Mouse (Mus musculus): ENCODE data around the gene Aqp6. TPM values are rescaled to one million over a fixed set of nuclear protein-coding genes. Genes with fewer than 3 reads are reported as not detected.

Aqp6 gene
- total RNA-seq, 1 experiment = 0.36 TPM

GRCm38 (mm10) chr15:99644776-99645175 is 43.6 kb downstream of the Aqp6 start:
- Histone ChIP-seq H3K9ac (ENCODE audit: insufficient read depth, low read depth, low read length, poor library complexity, severe bottlenecking) (no peak overlapping the region), H3K36me3 (ENCODE audit: control insufficient read depth, insufficient read depth, low read length, poor library complexity, severe bottlenecking) (peaks cover 15% of the 10 kb centered on the region), H3K9me3 (ENCODE audit: control insufficient read depth, insufficient read depth, low read depth, low read length) (no peaks in the 10 kb centered on the region), H3K27ac (ENCODE audit: insufficient read depth, low read depth, low read length, poor library complexity, severe bottlenecking) (no peak overlapping the region), H3K4me3 (ENCODE audit: insufficient read depth in 1 of 2, low read depth in 1 of 2, low read length in 2 of 2, poor library complexity in 1 of 2, severe bottlenecking in 1 of 2) (no peak overlapping the region), H3K4me1 (ENCODE audit: control insufficient read depth in 2 of 2, insufficient read depth in 2 of 2, low read length in 2 of 2, poor library complexity in 1 of 2) (peaks cover 0 to 14% of the 10 kb centered on the region in 2 experiments; a peak in 3 of 4 replicates)
- in situ Hi-C loops (cut with MboI; ENCODE audit: low sequenced_read_pairs in 2 of 2, unreplicated experiment in 2 of 2) = no loop called here
- no peak for DNase-seq (ENCODE audit: low read depth, low spot score)
- no peak for TF ChIP-seq CHD2 (IDR thresholded peaks at IDR 0.05; ENCODE audit: low read depth, low read length)
- no peak for TF ChIP-seq MAFK (IDR thresholded peaks at IDR 0.05; ENCODE audit: insufficient read depth, low read depth, low read length)
- TF ChIP-seq ZNF384 (IDR thresholded peaks at IDR 0.05; ENCODE audit: low read depth, low read length) = no peak
- TF ChIP-seq ZC3H11A (IDR thresholded peaks at IDR 0.05; ENCODE audit: borderline replicate concordance, low read depth, low read length) = no peak
- TF ChIP-seq HCFC1 (IDR thresholded peaks at IDR 0.05; ENCODE audit: borderline replicate concordance, insufficient read depth, low read length) = no peak

GRCm38 (mm10) chr15:99648326-99648725 is 47.1 kb downstream of the Aqp6 start:
- H3K4me1 ChIP-seq (ENCODE audit: control insufficient read depth in 2 of 2, insufficient read depth in 2 of 2, low read length in 2 of 2, poor library complexity in 1 of 2) = peaks cover 5 to 21% of the 10 kb centered on the region in 2 experiments; a peak in 3 of 4 replicates

GRCm38 (mm10) chr15:99649067-99649761 is 48.0 kb downstream of the Aqp6 start:
- H3K36me3 ChIP-seq (ENCODE audit: control insufficient read depth, insufficient read depth, low read length, poor library complexity, severe bottlenecking) = peaks cover 2% of the 10 kb centered on the region
- peaks cover 6 to 23% of the 10 kb centered on the region in 2 experiments; a peak in 3 of 4 replicates for H3K4me1 ChIP-seq (ENCODE audit: control insufficient read depth in 2 of 2, insufficient read depth in 2 of 2, low read length in 2 of 2, poor library complexity in 1 of 2)
- H3K9me3 ChIP-seq (ENCODE audit: control insufficient read depth, insufficient read depth, low read depth, low read length) = no peaks in the 10 kb centered on the region
- no peak overlapping the region for H3K27ac ChIP-seq (ENCODE audit: insufficient read depth, low read depth, low read length, poor library complexity, severe bottlenecking)
- in situ Hi-C loops (cut with MboI; ENCODE audit: low sequenced_read_pairs in 2 of 2, unreplicated experiment in 2 of 2) = no loop called here
- no peak for TF ChIP-seq ZC3H11A (IDR thresholded peaks at IDR 0.05; ENCODE audit: borderline replicate concordance, low read depth, low read length)
- no peak for TF ChIP-seq CHD2 (IDR thresholded peaks at IDR 0.05; ENCODE audit: low read depth, low read length)
- TF ChIP-seq HCFC1 (IDR thresholded peaks at IDR 0.05; ENCODE audit: borderline replicate concordance, insufficient read depth, low read length) = no peak
- TF ChIP-seq ZNF384 (IDR thresholded peaks at IDR 0.05; ENCODE audit: low read depth, low read length) = no peak
- no peak for TF ChIP-seq MAFK (IDR thresholded peaks at IDR 0.05; ENCODE audit: insufficient read depth, low read depth, low read length)
- DNase-seq (ENCODE audit: low read depth, low spot score) = no peak
- no peak overlapping the region for H3K9ac ChIP-seq (ENCODE audit: insufficient read depth, low read depth, low read length, poor library complexity, severe bottlenecking)
- H3K4me3 ChIP-seq (ENCODE audit: insufficient read depth in 1 of 2, low read depth in 1 of 2, low read length in 2 of 2, poor library complexity in 1 of 2, severe bottlenecking in 1 of 2) = no peak overlapping the region

More at GRCm38 (mm10) chr15:99648326-99648725, 47.1 kb downstream of the Aqp6 start:
- TF ChIP-seq HCFC1 (IDR thresholded peaks at IDR 0.05; ENCODE audit: borderline replicate concordance, insufficient read depth, low read length) (no peak), ZNF384 (IDR thresholded peaks at IDR 0.05; ENCODE audit: low read depth, low read length) (no peak), ZC3H11A (IDR thresholded peaks at IDR 0.05; ENCODE audit: borderline replicate concordance, low read depth, low read length) (no peak), MAFK (IDR thresholded peaks at IDR 0.05; ENCODE audit: insufficient read depth, low read depth, low read length) (no peak)
- no peak for DNase-seq (ENCODE audit: low read depth, low spot score)
- Histone ChIP-seq H3K4me3 (ENCODE audit: insufficient read depth in 1 of 2, low read depth in 1 of 2, low read length in 2 of 2, poor library complexity in 1 of 2, severe bottlenecking in 1 of 2) (no peak overlapping the region), H3K9ac (ENCODE audit: insufficient read depth, low read depth, low read length, poor library complexity, severe bottlenecking) (no peak overlapping the region), H3K9me3 (ENCODE audit: control insufficient read depth, insufficient read depth, low read depth, low read length) (no peaks in the 10 kb centered on the region), H3K27ac (ENCODE audit: insufficient read depth, low read depth, low read length, poor library complexity, severe bottlenecking) (no peak overlapping the region), H3K36me3 (ENCODE audit: control insufficient read depth, insufficient read depth, low read length, poor library complexity, severe bottlenecking) (peaks cover 2% of the 10 kb centered on the region)
- in situ Hi-C loops (cut with MboI; ENCODE audit: low sequenced_read_pairs in 2 of 2, unreplicated experiment in 2 of 2) = no loop called here

GRCm38 (mm10) chr15:99650304-99650703 is 49.1 kb downstream of the Aqp6 start:
- in situ Hi-C loops (cut with MboI; ENCODE audit: low sequenced_read_pairs in 2 of 2, unreplicated experiment in 2 of 2) = no loop called here
- H3K4me3 ChIP-seq (ENCODE audit: insufficient read depth in 1 of 2, low read depth in 1 of 2, low read length in 2 of 2, poor library complexity in 1 of 2, severe bottlenecking in 1 of 2) = peak overlapping the region; percentile 81 to 97
- H3K36me3 ChIP-seq (ENCODE audit: control insufficient read depth, insufficient read depth, low read length, poor library complexity, severe bottlenecking) = peaks cover 2% of the 10 kb centered on the region
- peaks cover 8 to 26% of the 10 kb centered on the region in 2 experiments; a peak in 3 of 4 replicates for H3K4me1 ChIP-seq (ENCODE audit: control insufficient read depth in 2 of 2, insufficient read depth in 2 of 2, low read length in 2 of 2, poor library complexity in 1 of 2)
- peak overlapping the region; percentile 10; the same call in 1 of the 2 replicates for H3K9ac ChIP-seq (ENCODE audit: insufficient read depth, low read depth, low read length, poor library complexity, severe bottlenecking)
- no peak for DNase-seq (ENCODE audit: low read depth, low spot score)
- H3K9me3 ChIP-seq (ENCODE audit: control insufficient read depth, insufficient read depth, low read depth, low read length) = no peaks in the 10 kb centered on the region
- TF ChIP-seq MAFK (IDR thresholded peaks at IDR 0.05; ENCODE audit: insufficient read depth, low read depth, low read length) (no peak), CHD2 (IDR thresholded peaks at IDR 0.05; ENCODE audit: low read depth, low read length) (no peak), ZNF384 (IDR thresholded peaks at IDR 0.05; ENCODE audit: low read depth, low read length) (no peak), ZC3H11A (IDR thresholded peaks at IDR 0.05; ENCODE audit: borderline replicate concordance, low read depth, low read length) (no peak), HCFC1 (IDR thresholded peaks at IDR 0.05; ENCODE audit: borderline replicate concordance, insufficient read depth, low read length) (no peak)
- no peak overlapping the region for H3K27ac ChIP-seq (ENCODE audit: insufficient read depth, low read depth, low read length, poor library complexity, severe bottlenecking)

All from ES-E14 (cell line).